Mouse (Mus musculus) brain, embryonic 14.5 days (tissue): Measurements from ENCODE around the gene Cntnap1.

Experiments
- CTCF ChIP-seq: fragments of 200-500 bp; IDR thresholded peaks from 2 replicates; pipeline ENCODE4 v1.5.1; 2012; ENCODE audit warnings: inconsistent platforms, mild to moderate bottlenecking, moderate library complexity, borderline replicate concordance; ENCODE audit not compliant: insufficient read depth, insufficient read length; ENCODE audit errors: extremely low read depth
- POLR2A ChIP-seq: fragments of 200-500 bp; IDR thresholded peaks from 2 replicates; pipeline ENCODE4 v1.6.1; 2012; ENCODE audit warnings: mild to moderate bottlenecking, inconsistent platforms, borderline replicate concordance; ENCODE audit not compliant: poor library complexity, insufficient read depth, insufficient read length, severe bottlenecking; ENCODE audit errors: extremely low read depth

DNA sequence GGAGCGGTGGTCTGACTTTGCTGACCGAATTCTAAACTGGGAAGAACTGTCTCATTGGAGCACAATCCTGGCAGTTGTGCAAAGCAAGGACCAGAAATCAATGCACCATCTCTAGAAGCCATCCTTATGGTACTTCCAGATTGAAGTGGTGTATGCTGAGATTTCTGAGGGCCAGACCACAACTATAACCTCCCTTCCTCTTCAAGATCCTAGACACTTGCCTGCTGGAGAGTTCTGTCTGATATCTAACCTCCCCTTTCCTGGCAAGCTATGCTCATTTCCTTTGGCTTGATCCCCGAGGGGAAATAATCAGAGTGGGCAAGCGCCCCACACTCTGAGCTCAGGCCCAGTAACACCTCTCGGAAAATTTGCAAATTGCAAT is 2.1 kb downstream of the Cntnap1 start:
- TF ChIP-seq POLR2A (no peak), CTCF (no peak)
